Mouse (Mus musculus): ENCODE results near the gene Nudt15.

DNA sequence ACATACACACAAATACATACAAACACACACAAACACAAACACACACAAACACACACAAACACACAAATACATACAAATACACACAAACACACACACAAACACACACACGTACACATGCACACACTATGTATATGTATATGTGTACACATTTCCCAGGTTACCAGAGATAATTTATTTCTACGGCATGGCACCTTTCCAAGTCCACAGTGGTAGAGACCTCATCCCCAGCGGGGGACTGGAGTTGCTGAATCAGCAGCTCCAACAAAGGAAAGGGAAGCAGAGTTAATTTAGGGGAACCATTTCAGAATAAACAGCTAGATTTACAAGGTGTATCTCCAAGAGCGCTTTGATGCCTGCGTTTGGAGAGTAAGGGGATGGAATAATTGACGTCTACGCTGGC lies 75.8 kb downstream of the Nudt15 start:
- TF ChIP-seq CTCF (IDR thresholded peaks at IDR 0.05; ENCODE audit: insufficient read depth, low read depth, low read length) (no peak), POLR2A (IDR thresholded peaks at IDR 0.05; ENCODE audit: insufficient read depth, low read depth, low read length) (no peak)
